Mouse (Mus musculus) ES-Bruce4 (cell line): ENCODE measurements around the gene Cox6b1.

ENCODE experiments used
- CTCF ChIP-seq: IDR thresholded peaks from one replicate; pipeline ENCODE4 v1.8.1; 2011; ENCODE audit warnings: low read depth, low read length
- EP300 ChIP-seq: IDR thresholded peaks from 2 replicates; pipeline ENCODE4 v1.6.1; 2011; ENCODE audit warnings: low read depth, low read length; ENCODE audit not compliant: insufficient read depth
- POLR2A ChIP-seq: IDR thresholded peaks from one replicate; pipeline ENCODE4 v1.8.1; 2011; ENCODE audit warnings: low read length; ENCODE audit not compliant: insufficient read depth

DNA sequence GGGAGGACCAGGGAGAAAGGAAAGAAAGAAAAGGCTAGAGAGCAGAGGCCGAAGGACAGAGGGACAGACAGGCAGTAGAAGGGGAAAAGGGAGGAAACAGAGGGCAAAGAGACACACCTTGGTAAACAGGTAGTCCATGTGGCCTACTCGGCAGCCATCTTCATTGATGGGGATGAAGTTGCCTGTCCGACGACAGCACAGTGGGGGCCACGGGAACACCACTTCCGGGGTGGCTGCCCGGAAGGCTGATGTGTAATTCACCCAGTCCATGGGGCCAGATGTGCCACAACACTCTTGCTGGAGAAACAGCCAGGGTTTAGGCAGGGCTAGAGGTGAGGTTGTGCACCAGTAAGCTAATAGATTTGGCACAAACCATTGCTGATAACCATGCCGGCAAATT, 21.0 kb downstream of the Cox6b1 start:
- TF ChIP-seq CTCF (no peak), POLR2A (no peak), EP300 (no peak)
